Mouse (Mus musculus) left cerebral cortex, postnatal 4 days (tissue): ENCODE measurements around the gene Kirrel. TPM values are rescaled to one million over a fixed set of nuclear protein-coding genes. Genes with fewer than 3 reads are reported as not detected.

Source experiments
- DNase-seq: peaks from one replicate; pipeline ENCODE4 v3.0.0-alpha.2; 2022
- intact Hi-C: fragments of 180-260 bp; cut with DNase I; formaldehyde crosslinking; loops from one replicate; pipeline ENCODE4 v1.15.1; 2025
- total RNA-seq, 2 experiments: library from RNA; stranded (reverse); gene quantifications; 2 replicates each; pipeline ENCODE4 v1.2.3; 2021

Gene Kirrel
- total RNA-seq, 2 experiments from 2014 or later, result 9.1 to 9.5 TPM

- DNase-seq, result peak; percentile 57
- intact Hi-C loops, result loop anchor here (1.0 to 5.0 kb wide), 2 partner anchors 58 to 85 kb away; no protein-coding TSS in a partner anchor
Observed at GRCm38 (mm10) chr3:87089694-87090565, 84.6 kb downstream of the Kirrel start.

- intact Hi-C loops, result loop anchor here (5.0 kb wide), 1 partner anchor 55 kb away; no protein-coding TSS in a partner anchor
- peak; percentile 50 for DNase-seq
Observed at GRCm38 (mm10) chr3:87087146-87087545, 87.4 kb downstream of the Kirrel start.

- intact Hi-C loops, result no loop called here
- DNase-seq, result peak; percentile 53
Observed at GRCm38 (mm10) chr3:87082235-87082634, 92.3 kb downstream of the Kirrel start.

- DNase-seq, result no peak
- intact Hi-C loops, result no loop called here
Observed at GRCm38 (mm10) chr3:87079751-87080150, 94.8 kb downstream of the Kirrel start.

- no peak for DNase-seq
- intact Hi-C loops, result no loop called here
Observed at GRCm38 (mm10) chr3:87079301-87079700, 95.2 kb downstream of the Kirrel start.

- intact Hi-C loops, result no loop called here
Observed at GRCm38 (mm10) chr3:87077681-87078080, 96.9 kb downstream of the Kirrel start.

GRCm38 (mm10) chr3:87076899-87077298, 97.6 kb downstream of the Kirrel start:
- DNase-seq, result no peak
- intact Hi-C loops, result no loop called here

More at GRCm38 (mm10) chr3:87077681-87078080, 96.9 kb downstream of the Kirrel start:
- no peak for DNase-seq

GRCm38 (mm10) chr3:87076161-87076560, 98.4 kb downstream of the Kirrel start:
- no peak for DNase-seq
- intact Hi-C loops, result no loop called here

GRCm38 (mm10) chr3:87072612-87073515, 101.7 kb downstream of the Kirrel start:
- no peak for DNase-seq
- intact Hi-C loops, result no loop called here

GRCm38 (mm10) chr3:87072191-87072590, 102.4 kb downstream of the Kirrel start:
- intact Hi-C loops, result no loop called here

GRCm38 (mm10) chr3:87067396-87067975, 107.1 kb downstream of the Kirrel start:
- DNase-seq, result no peak
- intact Hi-C loops, result no loop called here

More at GRCm38 (mm10) chr3:87072191-87072590, 102.4 kb downstream of the Kirrel start:
- no peak for DNase-seq

- intact Hi-C loops, result no loop called here
- DNase-seq, result no peak
Observed at GRCm38 (mm10) chr3:87053939-87054338, 120.6 kb downstream of the Kirrel start.

- intact Hi-C loops, result no loop called here
Observed at GRCm38 (mm10) chr3:87047801-87048200, 126.7 kb downstream of the Kirrel start.

GRCm38 (mm10) chr3:87041733-87042132, 132.8 kb downstream of the Kirrel start:
- intact Hi-C loops, result no loop called here
- DNase-seq, result no peak

More at GRCm38 (mm10) chr3:87047801-87048200, 126.7 kb downstream of the Kirrel start:
- DNase-seq, result no peak

- intact Hi-C loops, result no loop called here
Observed at GRCm38 (mm10) chr3:87038500-87038899, 136.0 kb downstream of the Kirrel start.

GRCm38 (mm10) chr3:87034061-87034460, 140.5 kb downstream of the Kirrel start:
- no peak for DNase-seq
- intact Hi-C loops, result loop anchor here (5.0 kb wide), 3 partner anchors 53 to 528 kb away; no protein-coding TSS in a partner anchor

More at GRCm38 (mm10) chr3:87038500-87038899, 136.0 kb downstream of the Kirrel start:
- no peak for DNase-seq

GRCm38 (mm10) chr3:87033357-87033756, 141.2 kb downstream of the Kirrel start:
- intact Hi-C loops, result loop anchor here (2.0 to 5.0 kb wide), 4 partner anchors 54 to 529 kb away; partner anchors contain the start of gene Kirrel
- DNase-seq, result peak; percentile 75

- intact Hi-C loops, result loop anchor here (5.0 kb wide), 3 partner anchors 56 to 531 kb away; no protein-coding TSS in a partner anchor
- peak; percentile 74 for DNase-seq
Observed at GRCm38 (mm10) chr3:87030855-87031254, 143.7 kb downstream of the Kirrel start.
